Mouse (Mus musculus) adrenal gland, adult 2 months (tissue): Measurements from ENCODE around the gene Rnf182. TPM values are rescaled to one million over a fixed set of nuclear protein-coding genes. Genes with fewer than 3 reads are reported as not detected.

Experiments used
- DNase-seq: peaks from one replicate; pipeline ENCODE4 v3.0.0; 2021
- polyA plus RNA-seq: library from polyadenylated mRNA; depleted of rRNA; stranded (reverse); fragments of >200 nt; gene quantifications from 2 replicates; pipeline ENCODE4 v1.2.3, GENCODE M21; 2012
- total RNA-seq, 2 experiments: library from RNA; stranded (reverse); gene quantifications; 2 replicates each; pipeline ENCODE4 v1.2.3; 2021

Rnf182 gene
- total and polyA plus RNA-seq, 3 experiments = 0.16 to 1.9 (median 0.32) TPM

DNA sequence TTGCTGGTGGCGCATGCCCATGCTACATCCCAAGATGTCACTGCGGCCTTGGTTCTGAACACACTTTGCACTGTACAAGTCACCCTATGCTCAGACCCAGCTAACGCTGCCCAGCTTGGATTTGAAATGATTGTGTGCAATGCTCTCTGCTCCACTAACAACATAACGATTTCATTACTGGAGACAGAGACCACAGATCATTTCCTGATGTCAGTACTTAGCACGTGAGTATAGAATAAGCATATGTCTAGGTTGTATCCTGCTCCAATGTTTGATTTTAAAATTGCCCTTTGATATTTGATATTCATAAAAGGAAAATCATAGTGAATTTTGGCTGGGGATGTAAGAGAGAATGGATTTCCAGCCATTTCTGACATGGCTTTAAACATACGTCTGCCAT lies 3.5 kb upstream of the Rnf182 start:
- DNase-seq = no peak

- DNase-seq = no peak
Observed at GRCm38 (mm10) chr13:43614667-43615066, 843 bp upstream of the Rnf182 start.

- DNase-seq = no peak
Observed at GRCm38 (mm10) chr13:43615194-43615576, 325 bp upstream of the Rnf182 start.

DNA sequence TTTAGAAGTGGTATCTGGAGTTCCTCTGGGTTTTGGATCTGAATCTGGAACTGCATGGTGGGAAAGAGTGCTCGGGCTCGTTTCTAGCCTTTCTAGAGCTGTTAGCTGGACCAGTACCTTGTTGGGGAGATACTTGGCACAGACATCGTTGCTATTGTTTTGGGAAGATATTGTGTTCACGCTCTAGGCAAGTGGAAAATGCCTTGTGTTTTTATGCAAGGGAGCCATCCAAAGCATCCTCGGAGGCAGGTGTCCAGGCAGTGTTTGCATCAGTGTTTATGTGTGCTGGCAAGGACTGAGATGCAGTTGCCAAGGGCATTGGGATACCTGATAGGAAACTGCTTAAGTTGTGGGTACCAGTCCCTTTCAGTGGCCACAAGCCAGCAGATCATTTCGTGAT lies 1.0 kb downstream of the Rnf182 start:
- DNase-seq = no peak

GRCm38 (mm10) chr13:43619550-43620175 lies 4.2 kb downstream of the Rnf182 start:
- DNase-seq = no peak

GRCm38 (mm10) chr13:43627922-43628321 lies 12.4 kb downstream of the Rnf182 start:
- no peak for DNase-seq

- DNase-seq = peak; percentile 79
Observed at GRCm38 (mm10) chr13:43629785-43630184, 14.3 kb downstream of the Rnf182 start.

- DNase-seq = no peak
Observed at GRCm38 (mm10) chr13:43631266-43631665, 15.8 kb downstream of the Rnf182 start.

GRCm38 (mm10) chr13:43633024-43633423 lies 17.5 kb downstream of the Rnf182 start:
- DNase-seq = no peak

- DNase-seq = no peak
Observed at GRCm38 (mm10) chr13:43637720-43638119, 22.2 kb downstream of the Rnf182 start.

GRCm38 (mm10) chr13:43644991-43645390 lies 29.5 kb downstream of the Rnf182 start:
- DNase-seq = no peak

DNA sequence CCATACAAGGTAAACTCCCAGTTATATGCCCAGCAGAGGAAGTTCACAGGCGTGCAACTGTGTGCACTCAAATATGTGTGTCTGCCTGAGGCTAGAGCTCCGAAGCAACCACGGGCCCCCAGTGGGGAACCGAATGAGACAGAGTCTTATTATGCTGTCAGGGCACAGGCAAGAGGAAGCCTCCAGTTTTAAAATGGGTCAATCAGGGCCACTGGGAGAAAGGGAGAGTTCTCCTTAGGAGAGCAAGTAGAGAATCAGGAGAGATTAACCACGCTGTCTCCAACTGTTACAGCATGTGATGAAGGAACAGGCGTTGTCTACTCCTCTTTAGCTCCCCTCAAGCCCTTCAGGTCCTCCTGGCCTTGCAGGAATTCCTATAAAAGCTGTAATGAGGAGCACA lies 33.0 kb downstream of the Rnf182 start:
- DNase-seq = no peak

GRCm38 (mm10) chr13:43651277-43651676 lies 35.8 kb downstream of the Rnf182 start:
- no peak for DNase-seq

- DNase-seq = peak; percentile 9
Observed at GRCm38 (mm10) chr13:43654091-43654490, 38.6 kb downstream of the Rnf182 start.

GRCm38 (mm10) chr13:43663225-43663624 lies 47.7 kb downstream of the Rnf182 start:
- DNase-seq = no peak

GRCm38 (mm10) chr13:43666130-43666529 lies 50.6 kb downstream of the Rnf182 start:
- no peak for DNase-seq

DNA sequence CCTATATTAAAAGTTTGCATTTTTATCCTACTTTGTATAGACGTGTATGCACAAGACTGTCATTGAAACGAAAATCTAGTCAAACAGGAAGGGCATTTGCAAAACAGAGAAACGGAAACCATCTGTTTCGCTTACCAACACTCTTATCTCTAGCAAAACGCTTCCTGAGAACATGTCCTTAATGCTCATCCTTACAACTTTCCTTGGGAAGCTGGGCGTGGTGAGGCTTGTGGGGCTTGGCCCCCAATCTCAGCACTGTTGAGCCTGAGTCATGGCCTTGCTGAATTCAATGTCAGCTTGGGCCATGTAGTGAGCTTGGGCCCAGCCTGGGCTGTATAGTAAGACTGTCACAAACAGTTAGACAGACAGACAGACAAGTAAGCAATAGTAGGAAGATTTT lies 51.4 kb downstream of the Rnf182 start:
- DNase-seq = no peak

- no peak for DNase-seq
Observed at GRCm38 (mm10) chr13:43677159-43677882, 61.8 kb downstream of the Rnf182 start.

DNA sequence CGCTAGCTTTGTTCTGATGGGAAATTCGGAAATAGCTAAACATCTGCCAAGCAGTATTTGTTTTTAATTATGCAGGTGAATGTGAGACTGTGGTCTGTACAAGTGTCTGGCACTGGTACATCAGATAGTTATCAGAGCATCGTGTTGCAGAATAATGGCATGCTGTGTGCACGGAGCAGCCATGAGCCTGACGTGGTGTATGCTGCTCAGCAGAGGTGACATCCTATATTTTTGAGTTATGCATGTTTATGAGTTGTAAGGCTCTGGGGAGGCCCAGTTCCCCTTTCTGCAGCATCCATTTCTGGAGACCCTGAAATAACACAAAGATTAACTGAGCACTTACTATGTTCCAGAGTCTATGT lies 62.4 kb downstream of the Rnf182 start:
- no peak for DNase-seq

DNA sequence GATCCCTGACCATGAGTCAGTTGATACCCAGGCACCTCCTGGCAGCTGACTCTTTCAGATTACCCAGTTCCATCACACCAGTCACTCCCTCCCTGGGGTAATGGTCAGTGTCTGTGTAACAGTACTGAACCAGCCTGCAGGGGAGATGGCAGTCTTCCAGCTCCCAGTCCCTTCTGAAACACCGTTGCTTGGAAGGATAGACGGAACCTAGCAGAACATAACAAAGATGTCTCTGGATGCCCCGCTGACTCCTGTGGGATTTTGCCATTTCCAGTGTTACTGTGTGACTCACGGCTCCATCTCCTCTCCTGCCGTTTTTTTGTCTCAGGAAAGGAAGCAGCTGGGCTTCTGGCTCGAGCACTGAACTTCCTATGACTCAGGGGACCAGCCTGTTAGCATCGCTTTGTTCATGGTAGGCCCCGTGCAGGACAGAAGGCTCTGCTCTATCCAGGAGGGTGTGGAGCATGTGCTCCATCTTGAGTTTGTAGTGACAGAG lies 69.0 kb downstream of the Rnf182 start:
- DNase-seq = peak; percentile 38

- DNase-seq = no peak
Observed at GRCm38 (mm10) chr13:43688065-43688464, 72.6 kb downstream of the Rnf182 start.

DNA sequence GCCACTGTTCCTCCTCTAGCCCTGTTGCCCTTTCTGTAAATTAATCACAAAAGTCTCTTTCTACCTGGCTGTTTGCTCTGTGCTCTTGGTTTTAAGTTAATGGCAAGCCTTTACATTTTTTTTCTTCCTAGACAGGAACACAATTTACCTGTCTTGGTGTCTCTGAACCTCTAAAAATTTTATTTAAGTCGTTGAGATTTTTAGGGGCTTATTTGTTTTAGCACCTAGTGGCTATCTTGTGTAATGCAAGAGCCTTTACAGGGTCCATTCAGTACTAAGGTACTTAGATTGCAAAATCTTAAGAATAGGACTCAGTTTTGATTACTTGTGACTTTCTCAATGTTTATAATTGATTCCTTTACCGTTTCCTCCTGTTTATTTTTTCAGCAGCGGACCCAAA lies 76.2 kb downstream of the Rnf182 start:
- DNase-seq = no peak

- no peak for DNase-seq
Observed at GRCm38 (mm10) chr13:43695521-43695920, 80.0 kb downstream of the Rnf182 start.

DNA sequence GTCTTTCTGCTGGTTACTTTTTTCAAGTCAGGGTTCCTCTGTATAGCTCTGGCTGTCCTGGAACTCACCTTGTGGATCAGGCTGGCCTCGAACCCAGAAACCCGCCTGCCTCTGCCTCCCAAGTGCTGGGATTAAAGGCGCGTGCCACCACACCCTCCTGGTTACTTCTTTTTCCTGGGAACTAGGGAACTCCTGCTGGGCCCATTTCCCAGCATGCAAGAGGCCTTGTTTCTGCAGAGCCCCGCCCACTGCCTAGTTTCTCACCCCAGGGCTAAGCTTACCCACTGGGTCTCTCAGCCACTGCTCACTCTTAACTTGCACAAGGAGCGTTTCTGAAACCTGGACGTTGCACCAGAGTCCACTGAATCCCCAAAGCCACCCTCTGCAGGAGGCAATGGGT lies 80.5 kb downstream of the Rnf182 start:
- DNase-seq = no peak
